Mouse (Mus musculus): Measurements from ENCODE around the gene Ston2.

Gene Ston2

DNA sequence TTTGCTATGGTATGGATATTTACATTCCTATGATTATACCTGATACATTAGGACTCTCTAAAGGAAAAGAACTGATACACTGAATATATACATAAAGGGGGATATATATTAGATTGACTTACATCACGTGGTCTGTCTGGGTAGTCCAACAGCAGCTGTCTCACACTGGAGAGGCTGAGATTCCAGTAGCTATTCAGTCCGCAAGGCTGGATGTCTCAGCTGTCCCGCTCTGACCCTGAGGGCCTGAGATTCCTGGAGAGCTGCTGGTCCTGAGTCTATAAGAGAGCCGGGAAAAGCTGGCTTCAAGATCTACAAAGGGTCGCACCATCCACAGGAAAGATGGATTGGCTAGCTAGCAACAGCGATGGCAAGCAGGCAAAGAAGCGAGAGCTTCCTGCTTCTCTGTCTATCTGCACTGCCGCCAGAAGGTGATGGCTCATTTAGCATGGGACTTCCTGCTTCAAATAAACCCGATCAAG, at the start of gene Ston2:
Ston2 (minus strand) TSS at position 429 of the 479 bp plus-strand sequence.
- DNase-seq (ENCODE audit: low spot score), result no peak

DNA sequence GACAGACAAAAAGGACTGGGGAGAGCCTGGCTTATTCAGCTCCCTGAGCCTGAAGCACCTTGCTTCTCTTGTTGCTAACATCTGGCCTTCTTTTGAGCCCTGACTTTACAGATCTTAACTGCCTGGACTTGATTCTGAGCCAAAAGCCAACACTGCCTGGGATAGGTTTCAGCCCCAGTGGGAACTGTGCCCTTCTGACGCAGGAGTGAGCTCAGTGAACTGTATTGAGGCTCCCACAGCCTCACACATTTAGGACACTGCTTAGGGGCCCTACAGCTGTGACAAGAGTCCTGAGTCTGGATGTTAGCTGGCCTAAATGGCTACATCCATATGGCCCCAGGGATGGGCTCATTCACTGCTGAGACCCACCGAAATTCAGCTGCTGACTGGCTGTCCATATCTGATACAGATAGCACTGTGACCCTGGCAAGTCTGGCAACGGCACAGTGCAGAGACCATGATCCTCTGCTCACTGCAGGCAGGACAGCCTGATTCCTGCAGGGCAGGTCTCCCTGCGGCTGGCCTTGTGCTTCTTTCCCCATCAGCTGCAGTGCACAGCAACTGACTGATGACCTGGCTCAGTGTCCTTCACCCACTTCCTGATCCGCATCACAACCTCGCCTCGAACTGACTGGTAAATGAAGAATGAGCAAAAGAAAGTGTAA, 49.3 kb upstream of the Ston2 start:
- no peak for DNase-seq (ENCODE audit: low spot score)

- DNase-seq (ENCODE audit: low spot score), result no peak
Observed at GRCm38 (mm10) chr12:91833939-91834333, 45.7 kb upstream of the Ston2 start.

DNA sequence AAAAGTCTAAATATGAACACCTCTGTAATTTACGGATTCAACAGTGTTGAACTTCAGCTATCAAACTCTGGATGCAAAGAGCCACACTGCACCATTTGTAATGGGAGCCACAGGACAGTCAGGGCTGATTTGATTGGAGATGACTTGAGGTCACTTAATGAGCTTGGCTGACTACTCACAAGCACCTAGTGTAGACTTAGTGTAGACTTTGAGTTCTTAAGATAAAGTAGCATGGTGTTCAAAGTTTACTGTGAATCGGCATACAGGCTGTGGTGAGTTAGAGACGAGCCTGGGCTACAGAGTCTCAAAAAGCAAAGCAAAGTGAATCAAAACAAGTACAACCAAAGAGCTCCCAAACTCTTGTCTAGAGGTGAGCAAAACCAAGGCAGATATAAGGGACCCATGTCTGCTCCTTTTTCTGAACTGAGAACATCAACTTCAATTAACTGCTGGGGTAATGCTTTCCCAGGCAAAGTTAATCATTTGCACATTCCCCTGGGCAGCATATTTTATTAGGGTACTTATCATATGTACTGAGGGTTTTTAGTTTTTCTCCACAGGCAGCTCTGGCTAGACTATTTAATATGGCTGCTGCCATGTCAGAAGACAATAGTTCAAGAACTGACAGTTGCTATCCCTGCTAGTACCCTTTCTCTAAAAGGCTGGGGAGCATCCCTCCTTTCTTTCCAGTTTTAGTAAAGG, 45.2 kb upstream of the Ston2 start:
- DNase-seq (ENCODE audit: low spot score), result no peak

- no peak for DNase-seq (ENCODE audit: low spot score)
Observed at GRCm38 (mm10) chr12:91831410-91831809, 43.2 kb upstream of the Ston2 start.

DNA sequence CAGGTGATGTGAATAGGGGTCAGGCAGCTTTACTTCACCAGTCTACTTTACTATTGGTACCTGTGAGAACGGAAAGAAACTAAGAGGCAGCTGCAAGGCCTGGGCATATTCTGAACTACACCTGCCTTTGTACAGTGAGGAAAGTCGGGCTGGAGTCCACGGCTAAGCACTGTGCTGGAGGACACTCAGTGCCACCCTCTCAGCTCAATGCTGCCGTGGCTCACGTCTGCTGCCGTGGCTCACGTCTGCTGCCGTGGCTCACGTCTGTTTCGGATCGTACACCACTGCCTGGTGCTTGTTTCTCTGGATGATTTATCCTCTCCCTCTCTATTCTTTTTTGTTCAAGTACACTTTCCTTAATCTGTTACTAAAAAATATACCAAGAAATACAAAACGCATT, 32.3 kb upstream of the Ston2 start:
- no peak for DNase-seq (ENCODE audit: low spot score)

DNA sequence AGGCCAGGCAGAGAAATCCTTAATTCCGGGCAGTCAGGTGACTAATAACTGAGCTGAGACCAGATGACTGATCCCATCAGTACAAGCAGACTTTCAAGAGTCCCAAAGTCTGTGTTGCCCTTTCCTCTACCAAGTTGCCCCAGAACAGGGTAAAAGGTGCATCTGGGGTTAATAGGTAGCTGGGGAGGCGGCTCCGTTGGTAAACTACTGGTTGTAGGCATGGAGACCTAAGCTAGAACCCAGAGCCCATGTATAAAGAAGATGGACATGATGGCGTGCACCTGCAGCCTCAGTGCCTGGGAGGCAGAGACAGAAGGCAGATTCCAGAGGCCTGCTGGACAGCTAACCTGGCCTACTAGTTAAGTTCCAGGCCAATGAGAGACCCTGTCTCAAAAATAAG, 30.5 kb upstream of the Ston2 start:
- no peak for DNase-seq (ENCODE audit: low spot score)

- DNase-seq (ENCODE audit: low spot score), result peak; percentile 41
Observed at GRCm38 (mm10) chr12:91815990-91816389, 27.8 kb upstream of the Ston2 start.

GRCm38 (mm10) chr12:91815552-91815951, 27.4 kb upstream of the Ston2 start:
- DNase-seq (ENCODE audit: low spot score), result no peak

DNA sequence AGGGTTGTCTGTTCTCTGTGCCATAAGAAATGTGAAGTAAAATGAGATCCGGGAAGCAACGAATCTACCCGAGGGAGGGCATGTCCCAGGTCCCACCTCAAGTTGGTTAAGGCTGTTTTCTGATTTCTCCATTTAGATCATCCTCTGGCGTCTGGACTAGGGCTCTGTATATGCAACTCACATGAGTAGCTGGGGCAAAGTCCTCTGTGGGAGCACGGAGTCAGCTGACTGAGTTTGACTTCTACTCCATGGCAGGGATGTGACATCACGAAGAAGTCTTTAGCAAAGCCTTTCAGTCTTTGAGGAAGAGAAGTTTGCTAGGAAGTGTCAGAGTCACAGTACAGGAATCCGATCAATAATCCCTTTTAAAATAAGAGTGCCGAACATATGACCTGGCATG, 20.7 kb upstream of the Ston2 start:
- no peak for DNase-seq (ENCODE audit: low spot score)

- DNase-seq (ENCODE audit: low spot score), result no peak
Observed at GRCm38 (mm10) chr12:91807761-91808160, 19.6 kb upstream of the Ston2 start.

- DNase-seq (ENCODE audit: low spot score), result no peak
Observed at GRCm38 (mm10) chr12:91807095-91807494, 18.9 kb upstream of the Ston2 start.

DNA sequence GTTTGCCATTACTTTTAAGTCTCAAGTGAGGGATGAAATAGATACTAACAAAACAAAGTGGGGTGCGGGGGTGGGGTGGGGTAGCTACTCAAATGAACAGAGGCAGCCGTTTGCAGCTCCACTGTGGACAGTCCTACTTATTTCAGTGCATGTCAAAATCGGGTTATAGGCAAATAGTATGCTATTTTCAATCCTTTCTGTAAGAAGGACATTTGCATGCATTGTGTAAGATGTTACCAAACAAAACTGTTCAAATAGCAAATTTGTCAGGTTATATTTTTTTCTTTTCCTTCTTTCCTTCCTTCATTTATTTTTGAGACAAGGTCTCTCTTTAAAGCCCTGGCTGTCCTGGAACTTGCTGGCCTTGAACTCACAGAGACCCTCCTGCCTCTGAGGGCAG, 16.1 kb upstream of the Ston2 start:
- DNase-seq (ENCODE audit: low spot score), result no peak

DNA sequence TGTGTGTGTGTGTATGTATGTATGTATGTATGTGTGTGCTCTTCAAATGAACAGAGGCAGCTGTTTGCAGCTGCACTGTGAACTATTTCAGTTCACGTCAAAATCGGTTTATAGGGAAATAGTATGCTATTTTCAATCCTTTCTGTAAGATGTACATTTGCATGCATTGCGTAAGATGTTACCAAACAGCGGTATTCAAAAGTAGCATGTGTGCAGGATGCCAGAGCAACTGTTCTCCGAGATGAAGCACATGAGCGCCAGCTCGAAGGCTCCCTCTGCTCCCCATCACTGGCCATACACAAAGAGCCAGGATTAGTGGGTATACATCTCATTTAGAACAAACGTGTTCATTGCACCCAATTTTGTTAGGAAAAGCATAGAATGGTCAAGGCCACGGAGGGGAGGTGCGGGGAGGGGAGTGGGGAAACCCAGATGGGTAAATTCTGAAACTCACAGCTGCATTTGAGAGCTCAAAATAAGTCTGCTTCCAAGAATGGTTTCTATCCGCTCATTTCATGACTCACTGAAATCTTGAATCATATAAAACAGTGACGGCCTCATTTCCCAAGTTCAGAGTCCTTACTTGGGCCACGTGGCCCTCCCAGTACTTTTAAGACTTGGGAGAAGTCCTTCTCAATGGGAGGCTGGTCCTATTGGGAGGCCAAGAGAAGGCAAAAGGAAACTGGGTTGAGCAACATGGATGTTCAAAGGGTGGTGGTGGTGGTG, 15.2 kb upstream of the Ston2 start:
- no peak for DNase-seq (ENCODE audit: low spot score)

- DNase-seq (ENCODE audit: low spot score), result no peak
Observed at GRCm38 (mm10) chr12:91802586-91803206, 14.5 kb upstream of the Ston2 start.

DNA sequence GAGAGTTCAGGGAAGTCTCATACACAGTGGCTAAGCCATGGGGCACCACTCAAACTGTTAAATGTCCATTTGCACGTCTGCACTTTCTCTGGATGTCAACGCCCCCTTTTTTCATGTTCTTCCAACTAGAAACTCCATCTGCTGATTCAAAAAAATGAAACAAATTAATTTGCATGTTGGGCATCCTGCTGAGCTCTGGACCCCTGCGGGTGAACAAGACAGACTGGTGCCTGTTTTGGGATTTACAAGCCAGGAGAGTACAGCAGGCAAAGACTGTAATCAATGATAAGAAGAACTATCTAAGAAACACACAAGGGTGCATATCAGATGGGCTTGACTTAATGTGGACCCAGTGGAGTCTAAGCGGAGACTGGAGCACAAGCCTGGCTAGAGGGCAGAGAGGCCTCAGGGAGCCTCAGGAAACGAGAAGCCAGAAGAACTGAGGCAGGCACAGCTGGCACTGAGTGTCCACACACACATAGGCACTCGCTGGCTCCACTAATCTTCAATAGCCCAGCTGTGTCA, 12.7 kb upstream of the Ston2 start:
- no peak for DNase-seq (ENCODE audit: low spot score)

- no peak for DNase-seq (ENCODE audit: low spot score)
Observed at GRCm38 (mm10) chr12:91799821-91800335, 11.7 kb upstream of the Ston2 start.

DNA sequence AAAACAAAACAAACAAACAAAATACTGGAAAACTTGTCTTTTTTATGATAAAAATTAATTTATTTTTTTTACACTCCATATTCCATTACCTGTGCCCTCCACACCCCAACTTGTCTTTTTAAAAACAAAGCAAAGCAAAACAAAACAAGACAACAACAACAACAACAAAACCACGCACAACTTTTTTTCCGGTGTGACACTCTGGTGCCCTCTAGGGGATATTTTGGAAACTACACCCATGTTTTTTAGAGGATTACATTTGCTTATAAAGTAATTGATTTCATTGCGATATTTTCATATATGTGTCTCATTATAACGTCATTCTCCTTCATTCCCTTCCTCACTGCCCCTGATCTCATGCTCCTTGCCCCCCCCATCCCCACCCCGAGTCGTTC, 11.2 kb upstream of the Ston2 start:
- DNase-seq (ENCODE audit: low spot score), result peak; percentile 28

DNA sequence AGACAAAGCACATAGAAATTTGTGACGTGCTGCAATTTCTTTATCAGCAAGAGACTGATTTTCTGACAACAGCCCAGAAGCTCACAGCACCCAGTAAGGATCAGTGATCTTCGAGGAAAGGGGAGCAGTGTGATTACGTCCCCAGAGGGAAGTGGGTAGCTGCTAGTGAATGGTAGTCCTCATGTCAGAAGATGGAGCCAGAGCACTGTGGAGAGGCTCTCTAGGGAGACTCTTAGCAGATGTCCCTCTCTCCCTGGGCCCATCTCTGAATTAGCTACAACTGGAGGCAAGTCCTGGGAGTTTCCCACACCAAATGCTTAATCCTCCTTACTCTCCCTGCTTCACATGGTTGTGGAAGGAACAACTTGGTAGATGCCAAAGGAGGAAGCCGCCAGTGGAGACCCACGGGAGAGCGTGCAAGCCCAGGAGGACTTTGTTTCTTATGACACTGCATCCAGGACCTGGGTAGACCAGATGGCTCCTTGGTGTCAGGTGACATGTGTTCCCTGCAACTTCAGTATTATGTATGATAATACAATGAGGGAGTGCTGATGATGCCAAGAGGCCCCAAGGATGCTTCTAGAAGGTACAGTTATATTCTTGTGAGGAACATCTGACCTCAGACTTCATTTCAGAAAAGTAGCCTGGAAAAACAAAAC, 10.7 kb upstream of the Ston2 start:
- DNase-seq (ENCODE audit: low spot score), result no peak

DNA sequence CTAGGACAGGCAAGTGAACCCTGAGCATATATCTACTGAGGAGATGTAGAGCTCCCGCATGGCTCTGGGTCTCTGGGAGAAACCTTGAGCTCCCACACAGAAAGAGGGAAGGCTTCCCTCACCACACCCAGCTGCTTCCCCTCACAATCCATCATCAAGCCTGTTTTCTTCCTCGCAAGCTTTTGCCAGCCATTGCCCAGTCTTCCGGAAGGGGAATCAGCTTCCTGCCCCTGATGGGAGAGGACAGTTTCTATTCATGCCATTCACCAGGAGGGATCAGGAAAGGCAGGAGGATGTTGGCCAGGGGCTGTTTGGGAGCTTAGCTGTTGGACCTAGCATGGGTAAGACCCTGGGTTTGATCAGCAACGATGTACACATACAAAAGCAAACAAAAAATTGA, 8.6 kb upstream of the Ston2 start:
- no peak for DNase-seq (ENCODE audit: low spot score)

DNA sequence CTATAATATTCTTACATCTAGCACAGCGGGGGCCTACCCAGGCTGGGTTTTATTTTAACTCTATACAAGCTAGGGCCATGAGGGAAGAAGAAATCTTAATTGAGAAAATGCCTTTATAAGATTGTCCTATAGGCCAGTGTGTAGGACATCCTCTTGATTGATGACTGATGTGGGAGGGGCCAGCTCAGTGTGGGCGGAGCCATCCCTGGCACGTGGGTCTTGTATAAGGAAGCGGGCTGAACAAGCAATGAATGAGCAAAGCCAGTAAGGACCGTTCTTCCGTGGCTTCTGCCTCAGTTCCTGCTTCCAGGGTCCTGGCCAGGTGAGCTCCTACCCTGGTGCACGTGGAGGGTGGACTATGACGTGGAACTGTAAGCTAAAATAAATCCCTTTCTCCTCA, 5.1 kb upstream of the Ston2 start:
- DNase-seq (ENCODE audit: low spot score), result no peak

DNA sequence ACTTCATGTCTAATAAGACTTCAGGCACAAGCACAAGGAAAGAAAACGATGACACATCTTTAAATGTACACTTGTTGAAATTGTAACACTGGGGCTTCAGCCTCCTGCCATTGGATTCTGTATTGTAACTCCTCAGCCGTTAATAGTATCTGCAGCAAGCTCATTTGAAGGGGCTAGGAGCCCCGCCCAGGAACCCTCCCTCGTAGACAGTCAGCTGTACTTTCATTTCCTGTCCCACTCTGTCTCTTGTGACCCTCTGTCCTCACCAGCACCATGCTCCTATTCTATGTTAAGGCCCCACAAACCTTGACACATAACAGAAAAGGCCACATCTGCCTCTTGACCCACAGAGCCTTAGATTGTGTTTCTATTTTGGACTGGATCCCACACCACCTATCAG, 3.6 kb upstream of the Ston2 start:
- no peak for DNase-seq (ENCODE audit: low spot score)

Measured in ovary, postnatal 14 days (tissue).